Mouse (Mus musculus): ENCODE measurements around the gene Gabarapl2.

GRCm38 (mm10) chr8:111941101-111941454 is 575 bp downstream of the Gabarapl2 start:
- no peak for TF ChIP-seq CTCF (IDR thresholded peaks at IDR 0.05; ENCODE audit: extremely low read depth, insufficient read depth, low read length)
- TF ChIP-seq POLR2A (IDR thresholded peaks at IDR 0.05; ENCODE audit: extremely low read depth, insufficient read depth, low read length): no peak

All from cortical plate, adult 2 months (tissue).